Mouse (Mus musculus) thymus, postnatal 10 days (tissue): ENCODE measurements around the gene Armc5.

Source experiments
- DNase-seq, 2 experiments: peaks; one replicate each; pipeline ENCODE4 v3.0.0; 2021; ENCODE audit warnings: low spot score in 2 of 2

Gene Armc5

GRCm38 (mm10) chr7:128246496-128247391 lies 9.6 kb downstream of the Armc5 start, which contains the start of gene Tgfb1i1:
TSS of gene Tgfb1i1 (plus strand) at chr7:128246812.
- DNase-seq: no peak

- peak; percentile 61 to 78 for DNase-seq
Observed at GRCm38 (mm10) chr7:128247443-128247842, 10.3 kb downstream of the Armc5 start.

- DNase-seq: no peak
Observed at GRCm38 (mm10) chr7:128248081-128249042, 11.2 kb downstream of the Armc5 start.

GRCm38 (mm10) chr7:128249998-128250397 lies 12.9 kb downstream of the Armc5 start:
- DNase-seq: no peak

- DNase-seq: peak; percentile 22 to 31
Observed at GRCm38 (mm10) chr7:128251946-128252345, 14.8 kb downstream of the Armc5 start.

- DNase-seq: peak; percentile 82 to 88
Observed at GRCm38 (mm10) chr7:128252609-128253008, 15.5 kb downstream of the Armc5 start.

- DNase-seq: no peak
Observed at GRCm38 (mm10) chr7:128254978-128255377, 17.8 kb downstream of the Armc5 start.

GRCm38 (mm10) chr7:128255757-128256156 lies 18.6 kb downstream of the Armc5 start:
- no peak for DNase-seq

- no peak for DNase-seq
Observed at GRCm38 (mm10) chr7:128256783-128257334, 19.7 kb downstream of the Armc5 start.

GRCm38 (mm10) chr7:128265411-128265810 lies 28.3 kb downstream of the Armc5 start, which contains the start of gene Slc5a2:
TSS of gene Slc5a2 (plus strand) at chr7:128265657.
- no peak for DNase-seq

- DNase-seq: no peak
Observed at GRCm38 (mm10) chr7:128266056-128266455, 28.9 kb downstream of the Armc5 start.

GRCm38 (mm10) chr7:128267391-128267790 lies 30.2 kb downstream of the Armc5 start:
- DNase-seq: no peak

- DNase-seq: no peak
Observed at GRCm38 (mm10) chr7:128267813-128268212, 30.7 kb downstream of the Armc5 start.

- DNase-seq: no peak
Observed at GRCm38 (mm10) chr7:128270431-128270850, 33.3 kb downstream of the Armc5 start.

- DNase-seq: no peak
Observed at GRCm38 (mm10) chr7:128271496-128271895, 34.4 kb downstream of the Armc5 start.

GRCm38 (mm10) chr7:128276051-128276450 lies 38.9 kb downstream of the Armc5 start:
- no peak for DNase-seq

GRCm38 (mm10) chr7:128279750-128280149 lies 42.6 kb downstream of the Armc5 start:
- DNase-seq: no peak

GRCm38 (mm10) chr7:128281765-128282164 lies 44.6 kb downstream of the Armc5 start:
- no peak for DNase-seq

GRCm38 (mm10) chr7:128282532-128283244 lies 45.5 kb downstream of the Armc5 start:
- no peak for DNase-seq

- DNase-seq: no peak
Observed at GRCm38 (mm10) chr7:128284047-128284446, 46.9 kb downstream of the Armc5 start.

- DNase-seq: no peak
Observed at GRCm38 (mm10) chr7:128285060-128285459, 47.9 kb downstream of the Armc5 start.
